Mouse (Mus musculus) forebrain, postnatal 0 days (tissue): ENCODE results near the gene Olfr1394. TPM values are rescaled to one million over a fixed set of nuclear protein-coding genes. Genes with fewer than 3 reads are reported as not detected.

ENCODE experiments used
- ATAC-seq: fragments of 200-750 bp; cut with Nextera tagmentation; 2 replicates; pipeline ENCODE4 v1.8.0; 2017; ENCODE audit warnings: mild to moderate bottlenecking, moderate library complexity
- DNase-seq: peaks from one replicate; pipeline ENCODE4 v3.0.0-alpha.2; 2015
- H3K27ac ChIP-seq: fragments of 300-500 bp; sonication (generic); 2 replicates; pipeline ENCODE4 v1.5.1; 2014; ENCODE audit warnings: low read depth, mild to moderate bottlenecking, antibody characterized with exemption, low read length, moderate library complexity, mixed read lengths
- H3K27me3 ChIP-seq: fragments of 300-500 bp; sonication (generic); 2 replicates; pipeline ENCODE4 v1.6.1; 2014; ENCODE audit warnings: mild to moderate bottlenecking, low read length, mixed read lengths; ENCODE audit not compliant: insufficient read depth
- H3K36me3 ChIP-seq: fragments of 300-500 bp; sonication (generic); 2 replicates; pipeline ENCODE4 v1.6.1; 2014; ENCODE audit warnings: mild to moderate bottlenecking, moderate library complexity; ENCODE audit not compliant: insufficient read depth
- H3K4me1 ChIP-seq: fragments of 300-500 bp; sonication (generic); 2 replicates; pipeline ENCODE4 v1.6.1; 2014; ENCODE audit warnings: antibody characterized with exemption; ENCODE audit not compliant: insufficient read depth
- H3K4me2 ChIP-seq: fragments of 300-500 bp; sonication (generic); 2 replicates; pipeline ENCODE4 v1.6.1; 2014; ENCODE audit warnings: low read depth, mild to moderate bottlenecking, moderate library complexity
- H3K4me3 ChIP-seq: fragments of 300-500 bp; sonication (generic); 2 replicates; pipeline ENCODE4 v1.5.1; 2014; ENCODE audit warnings: low read depth, low read length, mixed read lengths
- H3K9ac ChIP-seq: fragments of 300-500 bp; sonication (generic); 2 replicates; pipeline ENCODE4 v1.6.1; 2014; ENCODE audit warnings: mild to moderate bottlenecking
- H3K9me3 ChIP-seq: fragments of 300-500 bp; sonication (generic); 2 replicates; pipeline ENCODE4 v1.6.1; 2016; ENCODE audit warnings: low read length
- CTCF ChIP-seq: sonication (generic); IDR thresholded peaks from 2 replicates; pipeline ENCODE4 v1.5.1; 2016; ENCODE audit warnings: antibody characterized with exemption, control low read depth, low read depth
- WGBS: fragments of 180-500 bp; shearing (Covaris S2); extraction: QIAGEN DNeasy Blood & Tissue Kit; methylation state at CpG from one replicate; pipeline ENCODE4 v1.1.7; 2014; 5-methylcytosine and 5-hydroxymethylcytosine counted together
- polyA plus RNA-seq: library from polyadenylated mRNA; unstranded; fragments of >200 nt; fragmentation: Nextera tagmentation; extraction: Ambion mirVana; gene quantifications from 2 replicates; pipeline ENCODE4 v1.2.1, GENCODE M21; 2015
- total RNA-seq: library from RNA; depleted of rRNA; stranded (reverse); fragments of >200 nt; gene quantifications from 2 replicates; pipeline ENCODE4 v1.2.3, GENCODE M21; 2014; rRNA removed

Gene Olfr1394
- total and polyA plus RNA-seq, 2 experiments from 2014 or later = not detected

DNA sequence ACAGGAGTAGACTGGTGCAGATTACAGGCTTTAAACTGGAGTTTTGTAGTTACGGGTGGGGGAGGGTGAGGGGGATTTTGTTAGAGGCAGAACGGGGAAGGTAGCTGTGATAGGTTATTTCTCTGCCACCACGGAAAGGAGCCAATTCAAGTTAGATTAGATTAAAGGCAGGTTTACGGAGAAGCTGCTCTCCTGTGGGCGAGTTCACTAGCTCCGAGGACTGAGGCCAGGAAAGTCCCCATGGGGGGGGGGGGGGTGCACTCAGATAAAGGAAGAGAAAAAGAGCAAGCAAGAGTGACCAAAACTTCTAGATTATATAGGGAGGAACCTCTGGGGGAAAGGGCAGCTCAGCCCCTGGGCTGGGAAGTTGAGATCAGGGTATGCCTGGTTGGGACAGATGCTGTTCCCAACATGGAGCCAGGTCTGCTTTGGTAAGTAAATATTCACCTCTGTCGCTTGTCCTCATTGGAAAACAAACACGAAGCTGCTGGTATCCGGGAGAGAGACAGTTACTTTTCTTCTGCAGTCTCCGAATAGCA lies 48.4 kb downstream of the Olfr1394 start:
- peak overlapping the region; percentile 86 for H3K4me2 ChIP-seq
- ATAC-seq = no peak
- DNase-seq = no peak
- peak overlapping the region; percentile 97 for H3K4me3 ChIP-seq
- H3K4me1 ChIP-seq = peaks cover 12% of the 10 kb centered on the region
- 2% methylated on average over 10 of the region's 10 CpGs for WGBS
- no peak for TF ChIP-seq CTCF
- peak overlapping the region; percentile 99 for H3K9ac ChIP-seq
- no peaks in the 10 kb centered on the region; the same call in 1 of the 2 replicates for H3K36me3 ChIP-seq
- H3K27me3 ChIP-seq = no peaks in the 10 kb centered on the region
- peak overlapping the region; percentile 97 for H3K27ac ChIP-seq
- H3K9me3 ChIP-seq = no peaks in the 10 kb centered on the region

DNA sequence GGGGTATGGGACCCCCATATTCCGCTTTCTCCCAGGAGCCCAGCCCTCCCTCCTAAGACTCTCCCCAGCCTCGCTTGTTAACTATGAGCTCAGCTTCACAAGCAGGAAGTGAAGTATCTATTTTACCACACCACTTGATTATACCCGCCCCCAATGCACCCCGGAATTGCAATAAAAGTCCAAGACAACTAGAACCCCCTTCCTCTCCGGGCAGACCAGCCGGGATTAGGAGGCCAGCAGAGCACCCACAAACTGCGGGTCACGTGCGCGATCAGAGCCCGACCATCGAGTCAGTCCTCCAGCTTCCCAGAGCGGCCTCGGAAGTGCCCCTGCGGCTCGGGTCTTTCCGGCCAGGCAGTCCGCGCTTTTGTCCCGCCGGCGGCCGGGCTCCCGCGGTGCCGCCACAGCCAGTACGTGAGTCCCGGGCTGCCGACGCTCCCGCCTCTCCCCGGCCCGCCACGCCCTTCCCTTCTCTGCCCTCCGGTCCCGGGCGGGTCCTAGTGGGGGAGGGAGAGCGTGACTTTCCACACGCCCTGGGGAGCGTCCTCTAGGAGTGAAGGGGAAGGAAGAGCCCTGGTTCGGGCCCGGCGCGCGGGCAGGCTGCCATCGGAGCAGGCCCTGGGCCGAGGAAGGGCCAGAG lies 49.1 kb downstream of the Olfr1394 start, which contains the start of gene Zfp62:
Gene Zfp62, plus strand, starts transcription at position 164 of the 640 bp plus-strand sequence.
- Histone ChIP-seq H3K27ac (peak within 1 kb of the TSS; percentile 97), H3K36me3 (no peaks in the 10 kb centered on the region; the same call in 1 of the 2 replicates), H3K27me3 (no peaks in the 10 kb centered on the region), H3K4me2 (peak within 1 kb of the TSS; percentile 86), H3K9ac (peak within 1 kb of the TSS; percentile 99), H3K4me3 (peak within 1 kb of the TSS; percentile 97), H3K4me1 (peaks cover 12% of the 10 kb centered on the region), H3K9me3 (no peaks in the 10 kb centered on the region)
- TF ChIP-seq CTCF = 0 out of 2 replicates have a peak, but pooled peaks have one; percentile 1
- DNase-seq = peak; percentile 94
- ATAC-seq = peak; percentile 96
- under 1% methylated on average over 47 of the region's 47 CpGs for WGBS

DNA sequence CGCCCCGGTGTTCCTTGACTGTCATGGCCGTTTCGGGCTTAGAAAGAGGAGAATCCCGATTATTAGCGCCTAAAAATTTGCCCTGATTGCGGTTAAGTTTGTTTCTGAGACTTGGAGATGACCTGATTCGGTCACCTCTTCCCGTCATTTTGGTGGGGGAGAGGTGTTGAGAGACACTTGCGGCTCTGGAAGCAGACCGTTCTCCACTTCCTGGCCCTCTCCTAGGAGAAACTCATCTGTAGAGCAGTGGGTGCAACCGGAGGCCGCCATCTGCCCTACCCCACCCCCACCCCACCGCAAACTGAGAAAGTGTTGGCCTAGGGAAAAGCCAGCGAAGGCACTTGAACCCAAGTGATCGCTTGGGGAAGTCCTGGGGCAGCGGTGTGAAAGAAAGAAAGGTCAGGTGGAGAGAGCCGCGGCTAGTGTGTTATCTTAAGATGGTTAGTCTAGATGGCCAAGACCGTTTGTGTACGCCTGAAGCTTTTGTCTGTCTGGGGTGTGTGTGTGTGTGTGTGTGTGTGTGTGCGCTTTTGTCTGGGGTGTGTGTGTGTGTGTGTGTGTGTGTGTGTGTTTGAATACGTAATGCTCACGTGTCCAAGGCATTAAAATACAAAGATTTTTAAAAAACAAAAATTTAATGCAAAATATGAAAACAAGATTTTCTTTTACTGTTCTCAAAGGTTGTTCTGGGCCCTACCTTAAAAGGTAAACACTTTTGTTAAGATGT lies 49.8 kb downstream of the Olfr1394 start:
- TF ChIP-seq CTCF = no peak
- DNase-seq = peak; percentile 74
- H3K4me2 ChIP-seq = peak overlapping the region; percentile 86
- peak; percentile 73 for ATAC-seq
- H3K36me3 ChIP-seq = no peaks in the 10 kb centered on the region; the same call in 1 of the 2 replicates
- peaks cover 12% of the 10 kb centered on the region for H3K4me1 ChIP-seq
- H3K9ac ChIP-seq = peak overlapping the region; percentile 99
- under 1% methylated on average over 24 of the region's 24 CpGs for WGBS
- H3K27ac ChIP-seq = peak overlapping the region; percentile 97
- no peaks in the 10 kb centered on the region for H3K9me3 ChIP-seq
- no peaks in the 10 kb centered on the region for H3K27me3 ChIP-seq
- peak overlapping the region; percentile 97 for H3K4me3 ChIP-seq

DNA sequence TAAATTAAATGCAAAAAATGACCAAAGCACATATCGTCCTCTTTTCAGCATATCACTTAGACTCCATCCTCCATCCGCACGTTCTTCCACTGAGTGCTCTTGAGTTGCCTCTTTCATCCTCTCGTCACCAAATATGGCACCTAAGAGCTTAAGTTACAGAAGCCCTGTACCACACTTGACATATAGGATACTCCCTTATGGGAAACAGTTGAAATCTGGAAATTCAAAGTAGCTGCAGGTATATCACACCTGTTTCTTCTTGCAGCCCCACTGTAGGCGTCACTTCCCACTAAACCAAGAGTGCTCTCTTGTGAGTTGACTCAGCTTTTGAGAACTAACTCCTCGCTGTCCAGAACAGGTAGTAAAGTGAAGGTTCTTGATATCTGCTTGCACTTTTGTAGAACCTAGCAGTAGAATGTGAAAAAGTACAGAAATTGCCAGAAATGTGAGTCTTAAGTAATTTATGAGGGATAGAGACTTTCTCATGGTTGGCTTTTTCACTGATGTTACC lies 51.0 kb downstream of the Olfr1394 start:
- H3K4me3 ChIP-seq = no peak overlapping the region
- no peak for TF ChIP-seq CTCF
- no peak overlapping the region for H3K9ac ChIP-seq
- peaks cover 15% of the 10 kb centered on the region for H3K4me1 ChIP-seq
- H3K9me3 ChIP-seq = no peaks in the 10 kb centered on the region
- H3K27ac ChIP-seq = no peak overlapping the region
- DNase-seq (no peak), ATAC-seq (no peak)
- no peaks in the 10 kb centered on the region; the same call in 1 of the 2 replicates for H3K36me3 ChIP-seq
- no peak overlapping the region for H3K4me2 ChIP-seq
- H3K27me3 ChIP-seq = no peaks in the 10 kb centered on the region
- WGBS = 86% methylated on average over 6 of the region's 6 CpGs

DNA sequence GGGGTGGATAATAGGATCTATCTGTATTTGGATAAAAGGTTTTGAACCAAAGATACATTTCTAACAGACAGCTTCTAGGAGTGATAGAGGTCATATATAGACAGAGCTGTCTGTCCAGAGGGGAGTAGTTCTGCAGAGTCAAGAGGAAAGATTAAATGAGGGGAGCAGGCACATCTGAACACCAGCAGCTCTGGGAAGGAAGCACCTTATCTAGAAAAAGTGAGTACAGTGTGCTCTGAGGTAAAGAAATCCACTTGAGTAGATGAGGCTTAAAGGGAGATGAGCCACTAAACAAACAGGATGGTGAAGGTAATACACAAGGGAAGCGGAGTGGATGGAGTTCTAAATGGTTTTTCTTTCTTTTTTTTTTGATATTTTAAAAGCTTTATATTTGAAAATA lies 53.3 kb downstream of the Olfr1394 start:
- WGBS = 95% methylated on average over 1 of the region's 1 CpGs
- H3K27ac ChIP-seq = no peak overlapping the region

More for the DNA sequence above, 53.3 kb downstream of the Olfr1394 start:
- peaks cover 12% of the 10 kb centered on the region for H3K4me1 ChIP-seq
- H3K4me2 ChIP-seq = no peak overlapping the region
- no peaks in the 10 kb centered on the region for H3K9me3 ChIP-seq
- H3K36me3 ChIP-seq = no peaks in the 10 kb centered on the region; the same call in 1 of the 2 replicates
- H3K9ac ChIP-seq = no peak overlapping the region
- DNase-seq (no peak), ATAC-seq (no peak)
- no peak for TF ChIP-seq CTCF
- H3K27me3 ChIP-seq = no peaks in the 10 kb centered on the region
- H3K4me3 ChIP-seq = no peak overlapping the region

Other genes starting within 250 kb of the Olfr1394 start
- 1.8 TPM in 2 replicates for gene Psme2b, start 208.2 kb upstream of the Olfr1394 start, total RNA-seq
- 1.5 and 2.0 TPM in 2 replicates for gene Psme2b, start 208.2 kb upstream of the Olfr1394 start, polyA plus RNA-seq
- not detected in 2 replicates for gene Olfr56, start 175.5 kb upstream of the Olfr1394 start, total RNA-seq
- not detected in 2 replicates for gene Olfr56, start 175.5 kb upstream of the Olfr1394 start, polyA plus RNA-seq
- gene 9930111J21Rik1, start 175.0 kb upstream of the Olfr1394 start, total RNA-seq = 0.52 and 0.92 TPM in 2 replicates
- 0.10 and 0.24 TPM in 2 replicates for gene 9930111J21Rik1, start 175.0 kb upstream of the Olfr1394 start, polyA plus RNA-seq
- gene Gm12185, start 162.2 kb upstream of the Olfr1394 start, total RNA-seq = not detected in 2 replicates
- not detected in 2 replicates for gene Gm12185, start 162.2 kb upstream of the Olfr1394 start, polyA plus RNA-seq
- 0.48 TPM in 1 of 2 replicates, not detected in the other for gene Tgtp1, start 160.2 kb upstream of the Olfr1394 start, total RNA-seq
- 0.26 and 0.28 TPM in 2 replicates for gene Tgtp1, start 160.2 kb upstream of the Olfr1394 start, polyA plus RNA-seq
- gene 9930111J21Rik2, start 103.1 kb upstream of the Olfr1394 start, total RNA-seq = 0.62 and 1.0 TPM in 2 replicates
- gene 9930111J21Rik2, start 103.1 kb upstream of the Olfr1394 start, polyA plus RNA-seq = 0.05 and 0.29 TPM in 2 replicates
- gene Tgtp2, start 90.2 kb upstream of the Olfr1394 start, total RNA-seq = 0.46 TPM in 1 of 2 replicates, not detected in the other
- 0.13 TPM in 1 of 2 replicates, not detected in the other for gene Tgtp2, start 90.2 kb upstream of the Olfr1394 start, polyA plus RNA-seq
- 1.2 and 1.6 TPM in 2 replicates for gene Ifi47, start 77.8 kb upstream of the Olfr1394 start, total RNA-seq
- gene Ifi47, start 77.8 kb upstream of the Olfr1394 start, polyA plus RNA-seq = 0.67 and 0.70 TPM in 2 replicates
- gene Olfr1396, start 39.5 kb upstream of the Olfr1394 start, total RNA-seq = 0.05 TPM in 1 of 2 replicates, not detected in the other
- 0.05 TPM in 1 of 2 replicates, not detected in the other for gene Olfr1396, start 39.5 kb upstream of the Olfr1394 start, polyA plus RNA-seq
- gene Olfr1395, start 12.1 kb upstream of the Olfr1394 start, total RNA-seq = not detected in 2 replicates
- gene Olfr1395, start 12.1 kb upstream of the Olfr1394 start, polyA plus RNA-seq = not detected in 2 replicates
- 0.08 and 0.14 TPM in 2 replicates for gene Btnl9, start 32.8 kb downstream of the Olfr1394 start, total RNA-seq
- 0.16 TPM in 1 of 2 replicates, not detected in the other for gene Btnl9, start 32.8 kb downstream of the Olfr1394 start, polyA plus RNA-seq
- 55.8 and 59.5 TPM in 2 replicates for gene Zfp62, start 48.9 kb downstream of the Olfr1394 start, total RNA-seq
- 23.9 and 25.5 TPM in 2 replicates for gene Zfp62, start 48.9 kb downstream of the Olfr1394 start, polyA plus RNA-seq
- 63.3 and 75.7 TPM in 2 replicates for gene Mgat1, start 89.8 kb downstream of the Olfr1394 start, total RNA-seq
- gene Mgat1, start 89.8 kb downstream of the Olfr1394 start, polyA plus RNA-seq = 25.3 and 28.1 TPM in 2 replicates
- gene Olfr1393, start 123.9 kb downstream of the Olfr1394 start, total RNA-seq = 0.08 and 0.48 TPM in 2 replicates
- 0.10 TPM in 1 of 2 replicates, not detected in the other for gene Olfr1393, start 123.9 kb downstream of the Olfr1394 start, polyA plus RNA-seq
- 0.31 and 0.95 TPM in 2 replicates for gene Olfr1392, start 130.9 kb downstream of the Olfr1394 start, total RNA-seq
- gene Olfr1392, start 130.9 kb downstream of the Olfr1394 start, polyA plus RNA-seq = 0.12 TPM in 1 of 2 replicates, not detected in the other
- 0.10 TPM in 1 of 2 replicates, not detected in the other for gene Olfr10, start 150.4 kb downstream of the Olfr1394 start, total RNA-seq
- not detected in 2 replicates for gene Olfr10, start 150.4 kb downstream of the Olfr1394 start, polyA plus RNA-seq
- not detected in 2 replicates for gene Olfr1391, start 168.4 kb downstream of the Olfr1394 start, total RNA-seq
- gene Olfr1391, start 168.4 kb downstream of the Olfr1394 start, polyA plus RNA-seq = not detected in 2 replicates
- gene Olfr1390, start 180.8 kb downstream of the Olfr1394 start, total RNA-seq = not detected in 2 replicates
- gene Olfr1390, start 180.8 kb downstream of the Olfr1394 start, polyA plus RNA-seq = not detected in 2 replicates